Mouse (Mus musculus): ENCODE results near the gene Psg26. TPM values are rescaled to one million over a fixed set of nuclear protein-coding genes. Genes with fewer than 3 reads are reported as not detected.

Gene Psg26
- polyA plus RNA-seq (2012; rRNA removed), result not detected in 2 replicates

DNA sequence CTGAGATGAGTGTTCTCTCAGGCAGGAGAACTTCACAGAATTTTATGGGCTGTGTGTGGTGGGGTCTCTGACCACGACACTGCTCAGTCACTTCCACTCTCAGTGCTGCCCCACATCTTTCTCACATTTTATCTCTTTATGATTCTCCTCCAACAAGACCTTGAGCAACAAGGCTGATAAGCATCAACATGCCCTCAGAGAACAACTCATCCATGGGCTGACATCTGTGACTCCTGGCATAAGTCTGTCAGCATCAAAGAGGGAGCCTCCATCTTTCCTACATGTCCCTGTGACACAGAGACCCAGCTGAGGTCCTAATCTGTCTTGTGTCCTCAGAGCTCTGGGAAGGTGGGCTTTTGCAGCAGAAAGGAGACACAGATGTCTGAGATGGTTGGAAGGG lies at the start of gene Psg26:
Psg26 (minus strand) TSS at position 101 of the 400 bp plus-strand sequence.

DNA sequence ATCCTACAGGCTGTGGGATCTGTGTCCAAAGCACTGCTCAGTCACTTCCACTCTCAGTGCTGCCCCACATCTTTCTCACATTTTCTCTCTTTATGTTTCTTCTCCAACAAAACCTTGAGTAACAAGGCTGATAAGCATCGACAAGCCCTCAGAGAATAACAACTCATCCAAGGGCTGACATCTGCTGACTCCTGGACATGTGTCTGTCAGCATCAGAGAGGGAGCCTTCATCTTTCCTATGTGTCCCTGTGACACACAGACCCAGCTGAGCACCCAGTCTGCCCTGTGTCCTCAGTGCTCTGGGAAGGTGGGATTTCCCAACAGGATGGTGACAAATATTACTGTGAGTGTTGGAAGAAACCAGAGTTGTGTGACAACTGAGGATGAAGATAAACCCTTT lies 48.2 kb upstream of the Psg26 start, which contains the start of gene Psg25:
Psg25 (minus strand) TSS at position 101 of the 400 bp plus-strand sequence.

DNA sequence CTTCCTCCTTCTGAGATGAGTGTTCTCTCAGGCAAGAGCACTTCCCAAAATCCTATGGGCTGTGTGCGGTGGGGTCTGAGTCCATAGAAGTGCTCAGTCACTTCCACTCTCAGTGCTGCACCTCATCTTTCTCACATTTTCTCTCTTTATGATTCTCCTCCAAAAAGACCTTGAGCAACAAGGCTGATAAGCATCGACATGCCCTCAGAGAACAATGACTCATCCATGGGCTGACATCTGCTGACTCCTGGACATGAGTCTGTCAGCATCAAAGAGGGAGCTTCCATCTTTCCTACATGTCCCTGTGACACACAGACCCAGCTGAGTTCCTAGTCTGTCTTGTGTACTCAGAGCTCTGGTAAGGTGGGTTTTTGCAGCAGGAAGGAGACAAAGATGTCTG lies 52.0 kb downstream of the Psg26 start, which contains the start of gene Psg28:
Psg28 (minus strand) TSS at position 101 of the 400 bp plus-strand sequence.

Other genes with a start within 250 kb of the Psg26 start
- gene Mill1, start 238.8 kb downstream of the Psg26 start, polyA plus RNA-seq (2012; rRNA removed), result 0.03 TPM in 1 of 2 replicates, not detected in the other
- not detected in 2 replicates for gene Psg18, start 129.2 kb downstream of the Psg26 start, polyA plus RNA-seq (2012; rRNA removed)
- gene Psg28, start 52.1 kb downstream of the Psg26 start, polyA plus RNA-seq (2012; rRNA removed), result not detected in 2 replicates
- not detected in 2 replicates for gene Psg25, start 48.1 kb upstream of the Psg26 start, polyA plus RNA-seq (2012; rRNA removed)
- not detected in 2 replicates for gene Psg27, start 83.1 kb upstream of the Psg26 start, polyA plus RNA-seq (2012; rRNA removed)
- not detected in 2 replicates for gene Psg23, start 132.3 kb upstream of the Psg26 start, polyA plus RNA-seq (2012; rRNA removed)
- not detected in 2 replicates for gene Psg21, start 172.5 kb upstream of the Psg26 start, polyA plus RNA-seq (2012; rRNA removed)
- gene Psg20, start 202.0 kb upstream of the Psg26 start, polyA plus RNA-seq (2012; rRNA removed), result not detected in 2 replicates
- 0.03 TPM in 1 of 2 replicates, not detected in the other for gene Psg22, start 233.9 kb upstream of the Psg26 start, polyA plus RNA-seq (2012; rRNA removed)

Measured in stomach, adult 2 months (tissue).